Mouse (Mus musculus): ENCODE measurements around the gene Tdp2.

Gene Tdp2

GRCm38 (mm10) chr13:24880208-24880607, 48.7 kb downstream of the Tdp2 start:
- no peak for DNase-seq (ENCODE audit: low spot score)

- no peak for DNase-seq (ENCODE audit: low spot score)
These were observed 49.2 kb downstream of the Tdp2 start for GRCm38 (mm10) chr13:24880704-24881103.

- no peak for DNase-seq (ENCODE audit: low spot score)
These were observed 50.9 kb downstream of the Tdp2 start for GRCm38 (mm10) chr13:24882411-24882810.

GRCm38 (mm10) chr13:24889554-24889953, 58.1 kb downstream of the Tdp2 start:
- no peak for DNase-seq (ENCODE audit: low spot score)

Measured in spleen, adult 12 weeks (tissue).